Mouse (Mus musculus) adrenal gland, adult (tissue): ENCODE measurements around the gene Cyth4.

Experiments
- DNase-seq, 2 experiments: peaks; one replicate each; pipeline ENCODE4 v3.0.0; 2022 to 2023; ENCODE audit warnings: low spot score in 1 of 2; ENCODE audit not compliant: inconsistent age in 2 of 2

The Cyth4 gene

GRCm38 (mm10) chr15:78585404-78585803 is 11.4 kb upstream of the Cyth4 start:
- no peak for DNase-seq

- peak; percentile 84 to 95 for DNase-seq
These were observed 9.5 kb upstream of the Cyth4 start for GRCm38 (mm10) chr15:78587050-78587994.

GRCm38 (mm10) chr15:78588049-78588448 is 8.8 kb upstream of the Cyth4 start:
- no peak for DNase-seq

DNA sequence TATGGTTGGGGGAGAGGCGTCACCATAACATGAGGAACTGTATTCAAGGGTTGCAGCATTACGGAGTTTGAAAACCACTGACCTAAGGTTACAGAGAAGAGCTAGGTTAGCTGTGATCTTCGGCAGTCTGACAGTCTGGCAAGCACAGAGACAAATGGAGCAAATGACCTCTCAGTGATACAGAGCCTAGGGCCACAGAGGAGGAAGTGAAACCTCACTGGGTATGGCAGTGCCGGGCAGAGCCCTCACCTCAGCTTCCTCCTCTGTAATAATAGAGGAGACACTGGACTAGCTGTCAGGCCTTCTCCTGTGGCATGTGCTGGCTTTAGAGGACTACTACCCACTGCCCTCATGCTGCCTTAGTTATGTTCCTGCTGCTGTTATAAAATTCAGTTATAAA is 7.9 kb upstream of the Cyth4 start:
- no peak for DNase-seq

GRCm38 (mm10) chr15:78589936-78590335 is 6.9 kb upstream of the Cyth4 start:
- DNase-seq: no peak

GRCm38 (mm10) chr15:78590785-78591184 is 6.1 kb upstream of the Cyth4 start:
- DNase-seq: no peak

DNA sequence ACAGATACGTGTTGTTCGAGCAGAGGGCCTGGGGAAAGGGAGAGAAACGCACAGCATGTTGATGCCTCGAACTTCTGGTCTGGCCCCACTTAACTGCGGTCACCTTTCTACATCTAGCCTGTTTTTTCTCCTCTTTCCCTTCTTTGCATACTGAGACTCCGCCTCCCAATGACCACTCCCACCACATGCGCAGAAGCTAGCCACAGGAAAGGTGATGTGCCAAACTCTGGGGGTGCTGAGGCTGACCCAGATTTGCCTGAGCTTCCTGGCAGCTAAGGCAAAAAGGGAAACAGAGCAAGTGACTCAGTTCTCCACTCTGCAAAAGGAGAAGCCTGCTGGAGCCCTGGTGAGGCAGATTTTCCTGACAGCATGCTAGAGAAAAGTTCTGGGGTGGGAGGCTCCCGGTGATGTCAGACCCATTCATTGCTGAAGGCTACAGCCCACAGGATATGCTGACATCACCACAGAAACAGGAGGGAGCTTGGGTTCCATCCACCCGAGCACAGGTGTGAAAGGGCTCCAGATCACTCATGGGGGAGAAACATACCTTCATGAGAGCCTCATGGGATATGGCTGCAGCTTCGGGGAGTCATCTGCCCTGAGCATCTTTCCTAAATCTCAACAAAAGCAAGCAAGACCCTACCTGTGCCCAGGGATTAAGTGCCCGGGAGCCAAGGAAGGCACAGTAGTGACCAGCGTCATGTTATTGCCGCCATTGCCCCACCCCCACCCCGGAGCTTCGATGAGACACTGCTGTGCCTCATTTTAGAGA is 5.0 kb upstream of the Cyth4 start:
- DNase-seq: no peak

GRCm38 (mm10) chr15:78592452-78592968 is 4.3 kb upstream of the Cyth4 start:
- DNase-seq: no peak

- DNase-seq: no peak
These were observed 2.9 kb upstream of the Cyth4 start for GRCm38 (mm10) chr15:78593896-78594425.

DNA sequence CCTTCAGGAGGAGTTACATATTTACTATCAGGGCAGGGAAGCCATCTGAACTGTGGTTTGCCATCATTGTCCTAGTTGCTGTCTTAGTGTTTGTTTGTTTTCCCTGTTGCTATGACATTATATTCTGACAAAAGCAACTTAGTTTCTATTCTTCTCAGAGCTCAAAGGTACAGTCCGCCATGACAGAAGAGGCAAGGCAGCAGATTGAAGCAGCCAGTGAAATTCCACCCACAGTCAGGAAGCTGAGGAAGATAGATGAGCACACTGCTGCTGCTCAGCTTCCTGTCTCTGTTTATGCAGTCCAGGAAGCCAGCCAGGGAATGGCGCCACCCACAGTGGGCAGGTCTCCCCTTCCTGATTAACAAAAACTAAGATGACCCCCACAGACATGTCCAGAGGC is 2.0 kb upstream of the Cyth4 start:
- DNase-seq: no peak

GRCm38 (mm10) chr15:78595468-78595867 is 1.4 kb upstream of the Cyth4 start:
- DNase-seq: no peak

GRCm38 (mm10) chr15:78596504-78596903 is 343 bp upstream of the Cyth4 start:
- DNase-seq: no peak

DNA sequence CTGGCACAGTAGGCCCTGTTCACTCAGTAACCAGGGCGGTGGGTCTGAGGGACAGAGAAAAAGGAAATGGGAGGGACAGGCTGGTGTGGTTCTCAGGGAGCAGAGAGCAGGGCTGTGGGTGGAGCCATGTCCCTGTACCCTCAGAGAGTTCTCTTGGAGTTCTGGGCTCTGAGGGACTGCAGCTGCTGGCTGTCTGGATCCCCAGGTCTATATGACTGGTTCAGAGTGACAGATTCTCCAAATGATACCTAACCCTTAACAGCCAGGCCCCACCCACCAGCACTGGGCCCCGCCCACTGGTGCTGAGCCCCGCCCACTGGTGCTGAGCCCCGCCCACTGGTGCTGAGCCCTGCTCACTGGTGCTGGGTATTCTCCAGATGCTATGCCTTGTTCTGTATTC is 882 bp downstream of the Cyth4 start:
- DNase-seq: peak; percentile 45 to 68

DNA sequence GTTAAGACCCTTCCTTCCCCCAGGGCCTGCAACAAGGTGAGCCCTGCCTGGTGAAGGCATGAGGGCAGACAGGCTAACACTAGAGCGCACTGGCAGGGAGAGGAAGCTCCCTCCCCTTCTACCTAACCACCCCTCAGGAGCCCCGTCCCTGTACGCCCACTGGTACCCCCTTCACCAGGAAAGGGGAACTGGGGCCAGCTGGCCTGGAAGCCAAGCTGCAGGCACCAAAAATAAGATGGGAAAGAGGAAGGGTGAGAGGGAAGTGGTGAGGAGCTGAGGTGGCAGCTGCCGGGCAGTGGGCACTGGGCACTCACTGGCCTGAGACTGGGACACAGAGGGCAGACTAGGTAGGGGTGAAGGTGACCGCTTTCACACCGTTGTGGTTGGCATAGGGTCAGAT is 2.3 kb downstream of the Cyth4 start:
- DNase-seq: no peak

- no peak for DNase-seq
These were observed 2.8 kb downstream of the Cyth4 start for GRCm38 (mm10) chr15:78599529-78600193.

DNA sequence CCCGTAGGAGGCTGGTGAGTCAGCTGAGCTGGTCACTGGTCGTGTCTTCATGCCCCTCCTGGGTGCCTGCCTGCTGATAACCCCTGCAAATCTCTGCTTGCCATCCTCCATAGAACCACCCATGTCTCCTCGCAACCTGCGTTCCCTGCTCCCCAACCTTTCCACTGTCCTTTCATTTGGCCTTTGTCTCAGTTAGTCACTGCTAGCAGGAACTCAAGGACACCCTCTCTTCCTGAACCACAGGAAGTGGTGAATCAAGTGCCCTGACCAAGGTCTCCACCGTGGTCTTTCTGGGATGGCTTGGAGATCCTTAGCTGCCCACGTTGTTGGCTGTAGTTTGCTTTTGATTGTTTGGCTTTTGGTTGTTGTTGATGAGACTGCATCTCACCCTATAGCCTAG is 4.3 kb downstream of the Cyth4 start:
- peak; percentile 59 to 81 for DNase-seq

GRCm38 (mm10) chr15:78604255-78604654 is 7.4 kb downstream of the Cyth4 start:
- DNase-seq: no peak

DNA sequence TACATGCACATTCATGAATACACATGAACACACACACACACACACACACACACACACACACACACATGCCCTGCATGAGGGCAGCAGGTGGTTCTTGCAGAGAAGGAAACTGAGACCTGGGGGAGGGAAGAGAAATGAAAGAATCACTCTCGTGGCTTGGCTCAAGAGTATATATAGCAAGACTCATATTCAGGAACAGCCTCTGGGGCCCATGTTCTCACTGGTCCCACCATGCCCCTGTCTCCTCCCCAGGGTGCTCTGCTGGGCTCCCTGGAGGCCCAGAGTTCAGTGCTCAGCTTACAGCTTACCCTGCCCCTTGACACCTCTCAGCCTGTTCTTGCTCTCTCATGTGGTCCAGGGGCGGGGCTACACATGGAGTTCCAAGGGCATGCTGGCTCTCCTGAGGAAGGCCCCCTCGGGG is 8.5 kb downstream of the Cyth4 start:
- no peak for DNase-seq

GRCm38 (mm10) chr15:78606059-78606458 is 9.2 kb downstream of the Cyth4 start:
- peak in 1 of 2 experiments; percentile 65 for DNase-seq

GRCm38 (mm10) chr15:78607463-78607862 is 10.6 kb downstream of the Cyth4 start:
- peak in 1 of 2 experiments; percentile 67 for DNase-seq
